Mouse (Mus musculus) C2C12 (cell line): Measurements from ENCODE around the gene Fbxo7. TPM values are rescaled to one million over a fixed set of nuclear protein-coding genes. Genes with fewer than 3 reads are reported as not detected.

Experiments used
- H3K27me3 ChIP-seq: one replicate; pipeline ENCODE4 v1.6.1; 2011; ENCODE audit not compliant: control insufficient read depth, insufficient read depth, insufficient read length
- H3K36me3 ChIP-seq: one replicate; pipeline ENCODE4 v1.6.1; 2011; ENCODE audit not compliant: control insufficient read depth, insufficient read depth
- H3K4me3 ChIP-seq: one replicate; pipeline ENCODE4 v1.5.1; 2011; ENCODE audit warnings: mild to moderate bottlenecking, control low read depth; ENCODE audit not compliant: poor library complexity, insufficient read depth, severe bottlenecking
- H3K79me2 ChIP-seq: one replicate; pipeline ENCODE4 v1.6.1; 2011; ENCODE audit not compliant: control insufficient read depth, insufficient read depth
- H3K79me3 ChIP-seq: one replicate; pipeline ENCODE4 v1.6.1; 2011; ENCODE audit warnings: low read depth, control low read depth
- H3ac ChIP-seq: one replicate; pipeline ENCODE3; 2011; ENCODE audit warnings: low read depth; ENCODE audit not compliant: control insufficient read depth, insufficient read length
- CEBPB ChIP-seq: IDR thresholded peaks from one replicate; pipeline ENCODE4 v1.6.1; 2011; ENCODE audit warnings: low read depth, mild to moderate bottlenecking, control low read depth, moderate library complexity
- CTCF ChIP-seq: IDR thresholded peaks from one replicate; pipeline ENCODE4 v1.5.1; 2011; ENCODE audit not compliant: control insufficient read depth, insufficient read depth, insufficient read length
- FOSL1 ChIP-seq: IDR thresholded peaks from one replicate; pipeline ENCODE4 v1.8.0; 2011; ENCODE audit warnings: mild to moderate bottlenecking, low read length; ENCODE audit not compliant: poor library complexity, insufficient read depth, severe bottlenecking
- MAX ChIP-seq: IDR thresholded peaks from one replicate; pipeline ENCODE4 v1.6.1; 2011; ENCODE audit warnings: mild to moderate bottlenecking, control low read depth
- MYOD1 ChIP-seq: IDR thresholded peaks from one replicate; pipeline ENCODE4 v1.6.1; 2011; ENCODE audit warnings: low read depth; ENCODE audit not compliant: control insufficient read depth, insufficient read length
- MYOG ChIP-seq: IDR thresholded peaks from one replicate; pipeline ENCODE4 v1.6.1; 2011; ENCODE audit not compliant: control insufficient read depth, insufficient read length; ENCODE audit errors: extremely low read depth
- USF1 ChIP-seq: IDR thresholded peaks from one replicate; pipeline ENCODE4 v1.6.1; 2011; ENCODE audit warnings: low read depth, mild to moderate bottlenecking, control low read depth, moderate library complexity
- long read RNA-seq, 2 experiments: library from polyadenylated mRNA; unstranded; transcript quantifications; one replicate each; pipeline ENCODE4 v2.0.0; 2019 to 2020
- polyA plus RNA-seq: library from polyadenylated mRNA; unstranded; fragments of >200 nt; fragmentation: generic; extraction: Trizol; gene quantifications from one replicate; pipeline ENCODE4 v1.2.1, GENCODE M21; 2012; ENCODE audit warnings: missing spikeins

The Fbxo7 gene
- polyA plus RNA-seq = 7.7 TPM
- long read RNA-seq, experiment 1, full-length matches to known transcripts = 19 of 20 reads
- long read RNA-seq, experiment 1, partial matches to known transcripts = 0 of 20 reads
- long read RNA-seq, experiment 1, other reads (novel, unspliced or antisense) = 1 of 20 reads
- long read RNA-seq, experiment 2, full-length matches to known transcripts = 60 of 74 reads
- long read RNA-seq, experiment 2, partial matches to known transcripts = 3 of 74 reads
- long read RNA-seq, experiment 2, other reads (novel, unspliced or antisense) = 11 of 74 reads

DNA sequence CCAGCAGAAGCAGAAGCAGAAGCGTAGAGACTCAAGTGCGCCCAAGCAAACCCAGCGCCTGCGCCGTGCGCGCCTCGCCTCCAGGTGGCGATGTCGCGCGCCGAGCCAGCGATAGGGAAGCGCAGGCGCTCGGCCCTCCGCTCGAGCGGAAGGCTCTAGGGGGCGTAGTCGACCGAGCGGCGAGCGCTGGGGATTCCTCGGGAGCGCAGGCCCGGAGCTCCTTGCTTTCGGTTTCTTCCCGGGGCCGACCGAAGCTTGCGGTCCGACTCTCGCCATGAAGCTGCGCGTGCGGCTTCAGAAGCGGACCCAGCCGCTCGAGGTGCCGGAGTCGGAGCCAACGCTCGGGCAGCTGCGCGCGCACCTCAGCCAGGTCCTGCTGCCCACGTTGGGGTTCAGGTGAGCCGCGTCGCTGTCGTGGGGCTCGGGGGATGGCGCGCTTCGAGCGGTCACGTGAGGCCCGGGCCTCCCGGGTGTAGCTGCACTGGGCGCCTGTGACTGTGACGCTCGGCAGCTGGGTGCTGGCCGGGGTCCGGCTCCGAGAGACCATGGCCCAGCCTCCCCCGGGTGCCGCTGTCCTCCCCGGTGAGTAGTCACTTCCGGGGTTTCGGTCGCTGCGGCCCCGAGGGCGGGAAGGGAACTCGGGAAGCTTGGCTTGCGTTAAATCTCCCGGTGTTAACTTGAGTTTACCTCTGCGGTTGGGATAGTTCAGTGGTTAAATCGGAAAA, at the start of gene Fbxo7:
Gene Fbxo7 (plus strand): TSS at position 224 of the 725 bp plus-strand sequence.
- H3ac ChIP-seq = peak within 1 kb of the TSS; percentile 70
- H3K27me3 ChIP-seq = peaks cover 3% of the 10 kb centered on the region
- TF ChIP-seq USF1 (peak; percentile 83), MYOG (no peak), CEBPB (no peak), FOSL1 (no peak), MAX (no peak), MYOD1 (no peak), CTCF (peak; percentile 99)
- peaks cover 9% of the 10 kb centered on the region for H3K79me3 ChIP-seq
- peaks cover 17% of the 10 kb centered on the region for H3K79me2 ChIP-seq
- peaks cover 2% of the 10 kb centered on the region for H3K36me3 ChIP-seq
- H3K4me3 ChIP-seq = peak within 1 kb of the TSS; percentile 90

DNA sequence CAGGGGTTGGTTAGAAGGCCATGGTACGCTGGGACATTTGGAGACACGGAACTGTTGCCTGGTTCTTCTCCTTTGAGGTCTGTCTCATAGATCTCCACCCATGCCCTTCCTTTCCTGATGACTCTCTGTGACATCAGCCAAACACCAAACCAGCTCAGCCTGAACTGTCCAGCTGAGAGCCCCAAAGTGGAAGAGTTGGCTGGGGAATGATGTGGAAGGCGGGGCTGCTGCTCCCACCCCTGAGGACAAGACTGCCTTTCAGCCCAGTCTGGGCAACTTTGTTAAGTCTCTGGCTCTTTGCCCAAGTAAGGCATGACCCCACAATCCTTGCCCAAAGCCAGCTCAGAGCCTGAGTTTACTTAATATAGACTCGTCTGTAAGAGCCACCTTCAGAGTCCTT, 48.9 kb upstream of the Fbxo7 start:
- Histone ChIP-seq H3K4me3 (no peak overlapping the region), H3K79me2 (no peaks in the 10 kb centered on the region), H3K27me3 (peaks cover 15% of the 10 kb centered on the region), H3K79me3 (no peaks in the 10 kb centered on the region), H3ac (no peak overlapping the region), H3K36me3 (no peaks in the 10 kb centered on the region)
- TF ChIP-seq CTCF (no peak), MAX (no peak), MYOD1 (no peak), USF1 (no peak), FOSL1 (no peak), CEBPB (no peak), MYOG (no peak)

DNA sequence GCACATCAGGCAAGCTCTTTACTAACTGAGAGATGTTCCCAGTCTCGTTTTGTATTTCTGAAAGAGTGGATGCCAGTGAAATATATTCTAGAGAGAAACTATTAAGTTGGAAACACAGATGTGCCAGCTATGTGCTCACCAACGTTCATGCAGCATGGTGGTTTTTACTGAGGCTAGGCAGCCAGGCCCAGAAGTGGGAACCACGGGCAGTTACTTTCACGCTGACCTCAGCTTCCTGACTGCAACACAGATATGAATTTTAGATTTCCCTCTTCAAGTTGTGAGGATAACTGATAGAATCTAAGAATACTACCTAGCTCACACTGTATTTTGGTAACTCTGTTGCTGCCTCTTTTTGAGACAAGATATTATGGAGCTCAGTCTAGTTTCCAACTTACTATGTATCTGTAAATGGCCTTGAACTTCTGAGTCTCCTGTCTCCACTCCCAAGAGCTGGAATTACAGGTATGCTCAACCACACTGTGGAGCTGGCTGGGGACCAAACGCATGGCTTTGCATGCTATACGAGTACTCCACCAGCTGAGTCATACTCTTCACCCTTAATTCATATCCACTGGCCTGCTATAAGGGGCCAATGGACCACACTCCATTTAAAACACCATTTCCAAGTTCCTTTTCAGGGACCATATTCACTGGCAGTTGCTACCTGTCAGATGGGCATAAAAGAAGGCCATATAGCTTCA, 32.2 kb upstream of the Fbxo7 start:
- Histone ChIP-seq H3ac (no peak overlapping the region), H3K36me3 (no peaks in the 10 kb centered on the region), H3K4me3 (no peak overlapping the region), H3K27me3 (peaks cover 31% of the 10 kb centered on the region), H3K79me2 (no peaks in the 10 kb centered on the region), H3K79me3 (no peaks in the 10 kb centered on the region)
- no peak for TF ChIP-seq MYOD1
- no peak for TF ChIP-seq CTCF
- TF ChIP-seq FOSL1 = no peak
- TF ChIP-seq MYOG = no peak
- no peak for TF ChIP-seq MAX
- TF ChIP-seq CEBPB = no peak
- TF ChIP-seq USF1 = no peak

DNA sequence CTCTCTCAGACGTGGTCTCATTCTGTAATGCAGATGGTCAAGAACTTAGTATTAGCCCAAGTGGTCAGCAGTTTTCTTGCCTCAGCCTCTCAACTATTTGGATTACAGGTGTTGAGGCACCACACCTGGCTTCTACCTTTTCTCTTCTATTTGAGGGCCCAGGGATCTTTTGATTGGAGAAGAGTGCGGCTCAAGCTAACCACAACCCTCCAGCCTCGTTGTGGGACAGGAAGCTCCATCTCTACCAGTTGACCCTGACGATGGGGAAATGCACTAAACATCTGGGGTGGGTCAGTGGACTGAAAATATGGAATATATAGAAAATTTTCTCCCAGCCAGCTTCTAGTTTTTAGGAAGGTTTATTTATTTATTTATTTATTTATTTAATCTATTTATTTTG, 29.4 kb upstream of the Fbxo7 start:
- H3K79me3 ChIP-seq = no peaks in the 10 kb centered on the region
- no peak overlapping the region for H3ac ChIP-seq
- no peak for TF ChIP-seq USF1
- no peak for TF ChIP-seq MYOG
- no peak for TF ChIP-seq MYOD1
- TF ChIP-seq MAX = no peak
- no peak for TF ChIP-seq CTCF
- TF ChIP-seq FOSL1 = no peak
- no peak for TF ChIP-seq CEBPB
- peaks cover 37% of the 10 kb centered on the region for H3K27me3 ChIP-seq
- H3K4me3 ChIP-seq = no peak overlapping the region
- H3K79me2 ChIP-seq = no peaks in the 10 kb centered on the region
- H3K36me3 ChIP-seq = no peaks in the 10 kb centered on the region

DNA sequence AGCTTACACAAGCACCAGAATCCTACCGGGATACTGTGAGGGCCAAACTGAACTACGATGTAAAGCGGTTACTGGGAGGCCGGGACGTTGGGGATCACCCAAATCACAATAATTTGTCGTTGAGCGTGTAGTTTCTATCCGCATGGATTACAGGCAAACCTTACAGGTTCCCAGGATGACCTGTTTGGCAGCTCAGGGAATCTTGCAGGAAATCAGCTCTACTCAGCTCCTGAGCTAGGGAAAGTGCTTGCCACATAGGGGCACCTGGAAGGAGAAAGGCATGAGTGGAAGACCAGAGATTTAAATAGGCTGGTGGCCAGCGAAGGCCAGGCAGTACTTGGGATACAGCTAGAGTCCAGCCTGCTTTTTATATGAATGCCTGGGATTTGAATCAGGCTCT, 27.9 kb upstream of the Fbxo7 start:
- TF ChIP-seq FOSL1 = no peak
- no peak for TF ChIP-seq CEBPB
- TF ChIP-seq CTCF = no peak
- no peak for TF ChIP-seq MYOG
- no peak for TF ChIP-seq USF1
- no peak for TF ChIP-seq MYOD1
- TF ChIP-seq MAX = no peak
- Histone ChIP-seq H3K27me3 (peaks cover 44% of the 10 kb centered on the region), H3K36me3 (no peaks in the 10 kb centered on the region), H3ac (no peak overlapping the region), H3K79me2 (no peaks in the 10 kb centered on the region), H3K4me3 (no peak overlapping the region), H3K79me3 (no peaks in the 10 kb centered on the region)
